Mouse (Mus musculus): ENCODE measurements around the gene Myadm.
A peak's percentile ranks its signal among the peaks of the same experiment; 100 is the strongest.
"Not testable (repeated sequence)": the region's sequence is repeated elsewhere in the genome, so short reads cannot be mapped to it uniquely, and the experiment has no call there.

The Myadm gene

DNA sequence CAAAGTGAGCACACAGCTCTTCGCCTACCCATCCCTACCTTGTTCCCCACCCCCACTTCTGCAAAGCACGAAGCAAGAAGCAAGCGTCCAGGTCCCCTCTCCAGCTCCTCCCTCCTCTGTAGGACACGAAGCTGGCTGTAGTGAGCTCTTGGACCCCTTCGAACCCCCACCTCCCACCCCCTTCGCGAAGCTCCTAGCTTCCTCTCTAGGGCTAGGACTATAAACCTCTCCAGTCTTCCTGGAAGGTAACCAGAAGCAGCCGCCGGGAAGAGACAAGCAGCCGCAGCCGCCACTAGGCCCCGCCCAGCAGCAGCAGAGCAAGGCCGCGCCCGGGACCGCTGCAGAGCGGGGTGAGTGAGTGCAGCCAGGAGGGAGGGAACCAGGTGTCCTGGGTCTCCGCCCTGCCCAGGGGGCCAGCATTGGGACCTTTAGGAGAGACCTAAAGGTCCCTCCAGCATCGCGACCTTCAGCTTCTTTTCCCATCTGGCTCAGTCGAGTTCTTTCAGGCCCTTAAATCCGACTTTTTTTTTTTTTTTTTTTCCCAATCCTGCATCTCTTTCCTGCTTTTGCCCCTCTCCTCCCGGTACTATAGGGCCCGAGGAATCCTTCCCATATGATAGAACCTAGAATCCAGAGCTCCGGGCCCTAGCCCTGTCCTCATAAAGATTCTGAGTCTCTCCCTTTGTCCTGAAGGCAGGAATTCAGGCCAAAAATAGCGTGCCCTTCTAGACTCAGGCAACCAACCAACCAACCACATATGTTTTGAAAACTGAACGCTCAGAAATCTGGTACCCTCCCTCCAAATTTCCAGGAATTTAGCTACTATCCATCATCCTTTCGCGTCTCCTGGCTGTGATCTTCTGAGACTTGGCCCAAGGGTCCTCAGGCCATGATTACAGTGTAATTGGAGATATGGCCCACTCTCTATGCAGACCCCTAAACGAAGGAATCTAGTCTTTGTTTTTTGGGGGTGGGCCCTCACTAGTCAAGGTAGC, at the start of gene Myadm, which contains the start of gene Prkcg:
Myadm (plus strand) TSS at position 105 of the 995 bp plus-strand sequence.
Prkcg (plus strand) TSS at position 204 of the 995 bp plus-strand sequence.
- peak in 1 of 2 experiments; percentile 68 for DNase-seq (ENCODE audit: low spot score in 2 of 2)

DNA sequence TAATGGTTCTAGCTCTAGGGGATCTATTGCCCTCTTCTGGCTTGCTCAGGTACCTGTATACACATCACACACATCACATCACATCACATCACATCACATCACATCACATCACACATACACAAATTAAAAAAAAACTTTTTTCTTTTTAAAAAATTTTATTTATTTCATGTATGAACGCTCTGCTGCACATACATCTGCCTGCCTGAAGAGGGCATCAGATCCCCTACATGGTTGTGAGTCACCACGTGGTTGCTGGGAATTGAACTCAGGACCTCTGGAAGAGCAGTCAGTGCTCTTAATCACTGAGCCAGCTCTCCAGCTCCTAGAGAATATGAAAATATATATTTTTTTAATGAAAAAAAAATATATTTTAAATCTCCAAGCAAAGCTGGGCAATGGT, 49.7 kb upstream of the Myadm start:
- DNase-seq (ENCODE audit: low spot score in 2 of 2): no peak

DNA sequence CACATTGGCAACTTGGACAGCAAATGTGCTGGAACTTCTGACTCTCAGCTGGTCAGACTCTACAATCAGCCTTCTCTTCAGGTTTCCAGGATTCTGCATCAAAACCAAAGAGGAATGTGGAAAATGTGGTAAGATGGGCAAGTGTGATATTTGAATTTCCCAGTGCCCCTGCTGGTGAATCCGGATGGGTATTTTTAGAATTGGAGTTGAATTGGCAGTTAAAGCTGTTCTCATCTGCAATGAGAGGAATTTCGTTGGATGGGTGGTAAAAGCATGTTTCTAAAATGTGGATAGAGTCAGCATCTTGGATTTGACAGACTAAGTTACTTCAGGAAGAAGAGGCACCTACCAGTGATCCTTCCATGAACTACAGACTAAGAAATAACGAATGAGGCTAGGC, 28.2 kb upstream of the Myadm start:
- no peak for DNase-seq (ENCODE audit: low spot score in 2 of 2)

DNA sequence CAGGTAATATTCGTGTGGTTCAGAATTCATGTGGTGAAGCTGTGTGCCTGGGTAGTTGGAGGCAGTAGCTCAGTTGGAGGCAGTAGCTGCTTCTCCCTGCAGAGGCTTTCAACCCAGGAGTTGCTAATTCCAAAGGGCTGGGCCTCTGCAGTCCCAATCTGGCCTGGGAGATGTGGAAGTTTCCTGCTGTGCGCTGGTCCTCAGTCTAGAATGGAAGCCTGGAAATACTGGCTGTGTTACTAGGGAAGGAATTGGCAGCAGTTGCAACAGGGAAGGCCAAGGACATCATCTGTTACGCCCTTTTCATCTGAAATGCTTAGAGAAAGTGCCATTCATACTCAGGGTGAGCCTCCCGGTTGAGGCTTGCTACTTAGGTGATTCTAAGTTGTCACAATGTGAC, 27.4 kb upstream of the Myadm start:
- DNase-seq (ENCODE audit: low spot score in 2 of 2): no peak

DNA sequence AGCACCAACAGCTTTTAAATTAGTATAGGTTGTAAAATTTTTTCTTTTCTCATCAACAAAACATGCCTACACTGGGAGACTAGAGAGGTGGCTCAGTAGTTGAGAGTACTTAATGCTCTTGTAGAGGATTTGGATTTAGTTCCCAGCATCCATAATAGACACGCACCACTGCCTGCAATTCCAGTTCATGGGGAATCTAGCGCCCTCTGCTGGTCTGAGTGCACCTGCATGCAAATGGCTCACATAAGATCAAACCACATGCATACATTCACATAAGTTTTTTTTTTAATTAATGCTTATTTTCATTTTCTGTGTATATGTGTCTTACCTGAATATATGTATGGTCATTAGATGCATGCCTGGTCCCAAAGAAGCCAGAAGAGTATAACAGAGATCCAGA, 26.1 kb upstream of the Myadm start:
- peak in 1 of 2 experiments; percentile 9 for DNase-seq (ENCODE audit: low spot score in 2 of 2)

DNA sequence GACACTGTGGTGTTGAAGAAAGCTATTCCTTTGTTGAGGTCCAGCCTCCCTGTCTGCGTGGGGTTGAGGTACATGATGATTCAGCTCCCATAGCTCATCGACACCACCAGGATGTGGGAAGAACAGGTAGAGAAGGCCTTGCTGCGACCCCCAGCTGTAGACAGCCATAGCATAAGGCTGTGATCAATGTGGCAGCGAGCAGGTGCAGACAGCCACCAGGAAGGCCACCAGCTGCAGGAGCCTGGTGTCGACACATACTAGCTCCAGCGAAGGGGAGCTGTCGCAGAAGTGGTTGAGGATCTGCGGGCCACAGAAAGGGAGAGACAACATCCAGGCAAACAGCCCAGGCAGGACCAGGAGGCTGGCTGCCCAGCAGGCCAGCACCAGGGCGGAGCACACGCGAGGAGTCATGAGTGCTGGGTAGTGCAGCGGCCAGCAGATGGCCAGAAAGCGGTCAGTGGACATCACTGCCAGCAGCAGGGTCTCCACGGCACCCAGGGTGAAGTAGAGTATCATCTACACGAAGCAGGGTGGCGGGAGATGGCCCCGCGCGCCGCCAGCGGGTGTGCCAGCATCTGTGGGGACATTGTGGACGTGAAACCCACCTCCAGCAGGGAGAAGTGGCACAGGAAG, 24.4 kb upstream of the Myadm start:
- DNase-seq (ENCODE audit: low spot score in 2 of 2): no peak

DNA sequence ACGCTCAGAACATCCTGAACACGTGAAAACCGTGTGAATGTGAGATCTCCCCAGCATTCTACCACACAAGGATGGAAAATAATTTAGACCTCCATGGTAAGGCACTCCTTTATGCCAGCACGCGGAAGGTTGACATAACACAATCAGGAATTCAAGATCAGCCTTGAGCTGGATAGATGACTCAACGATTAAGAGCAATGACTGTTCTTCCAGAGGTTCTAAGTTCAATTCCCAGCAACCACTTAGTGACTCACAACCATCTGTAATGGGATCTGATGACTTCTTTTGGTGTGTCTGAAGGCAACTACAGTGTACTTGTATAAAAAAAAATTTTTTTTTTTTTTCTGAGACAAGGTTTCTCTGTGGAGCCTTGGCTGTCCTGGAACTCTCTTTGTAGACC, 23.6 kb upstream of the Myadm start:
- no peak for DNase-seq (ENCODE audit: low spot score in 2 of 2)

DNA sequence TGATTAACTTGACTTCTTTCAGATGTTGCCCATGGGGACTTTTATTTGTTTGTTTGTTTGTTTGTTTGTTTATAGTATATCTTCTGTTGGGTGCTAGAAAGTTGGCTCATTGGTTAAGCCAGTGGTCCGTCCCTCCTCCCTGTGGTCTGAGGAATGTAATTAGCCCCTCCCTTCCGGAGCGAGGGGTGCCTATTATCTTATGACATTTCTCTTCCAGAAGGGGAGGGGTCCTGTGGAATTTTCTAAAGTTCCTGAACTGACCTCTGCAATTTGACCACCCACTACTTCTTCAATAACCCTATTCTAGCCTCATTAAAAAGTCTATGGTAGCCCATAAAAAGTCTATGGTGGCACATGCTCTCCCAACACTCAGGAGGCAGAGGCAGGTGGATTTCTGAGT, 21.6 kb upstream of the Myadm start:
- DNase-seq (ENCODE audit: low spot score in 2 of 2): no peak

DNA sequence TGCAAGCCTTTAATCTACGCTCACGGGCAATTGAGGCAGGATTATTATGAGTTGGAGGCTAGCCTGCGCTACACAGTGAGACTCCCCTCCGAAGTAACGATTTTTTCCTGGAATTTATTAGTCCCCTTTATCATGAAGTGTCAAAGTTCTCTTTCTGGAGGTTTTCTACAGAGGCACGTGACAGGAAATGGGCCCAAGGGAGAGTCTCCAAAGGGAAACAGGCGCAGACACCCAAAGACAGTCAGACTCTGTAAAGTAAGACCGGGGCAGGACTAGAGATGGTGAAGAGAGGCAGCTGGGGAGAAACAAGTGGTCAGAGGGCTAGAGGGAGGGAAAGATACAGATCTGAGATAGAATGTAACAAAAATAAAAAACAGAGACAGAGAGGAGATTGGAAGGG, 21.0 kb upstream of the Myadm start:
- no peak for DNase-seq (ENCODE audit: low spot score in 2 of 2)

DNA sequence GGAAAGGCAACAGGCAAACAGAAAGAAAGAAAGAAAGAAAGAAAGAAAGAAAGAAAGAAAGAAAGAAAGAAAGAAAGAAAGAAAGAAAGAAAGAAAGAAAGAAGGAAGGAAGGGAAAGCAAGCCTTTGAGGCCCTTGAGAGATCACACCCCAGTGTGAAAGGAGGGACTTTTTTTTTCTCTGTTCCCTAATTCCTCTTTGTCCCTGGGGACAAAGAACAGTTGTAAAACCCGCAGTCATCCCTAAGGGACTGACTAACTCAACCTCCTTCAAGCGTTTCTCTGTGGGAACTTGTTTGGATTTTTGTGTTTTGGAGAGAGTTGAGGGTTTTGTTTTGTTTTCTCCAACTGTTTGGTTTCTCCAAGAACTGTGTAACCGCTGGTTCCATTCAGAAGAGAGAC, 20.6 kb upstream of the Myadm start:
- DNase-seq (ENCODE audit: low spot score in 2 of 2): no peak

DNA sequence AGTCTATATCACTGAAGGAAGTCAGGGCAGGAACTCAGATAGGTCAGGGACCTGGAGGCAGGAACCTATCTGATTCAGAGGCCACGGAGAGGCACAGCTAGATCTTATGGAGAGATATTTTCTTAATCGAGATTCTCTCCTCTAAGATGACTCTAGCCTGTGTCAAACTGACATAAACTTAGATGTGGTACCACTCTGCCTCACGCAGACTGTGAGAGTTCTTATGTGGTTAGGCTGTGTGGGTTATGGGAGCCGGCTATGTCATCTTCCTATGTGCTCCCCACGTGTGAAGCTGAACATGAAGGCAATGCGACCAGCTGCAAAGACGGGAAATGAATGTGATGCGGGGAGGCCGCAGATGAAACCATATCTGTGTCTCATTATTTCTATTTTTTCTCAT, 16.7 kb upstream of the Myadm start:
- no peak for DNase-seq (ENCODE audit: low spot score in 2 of 2)

DNA sequence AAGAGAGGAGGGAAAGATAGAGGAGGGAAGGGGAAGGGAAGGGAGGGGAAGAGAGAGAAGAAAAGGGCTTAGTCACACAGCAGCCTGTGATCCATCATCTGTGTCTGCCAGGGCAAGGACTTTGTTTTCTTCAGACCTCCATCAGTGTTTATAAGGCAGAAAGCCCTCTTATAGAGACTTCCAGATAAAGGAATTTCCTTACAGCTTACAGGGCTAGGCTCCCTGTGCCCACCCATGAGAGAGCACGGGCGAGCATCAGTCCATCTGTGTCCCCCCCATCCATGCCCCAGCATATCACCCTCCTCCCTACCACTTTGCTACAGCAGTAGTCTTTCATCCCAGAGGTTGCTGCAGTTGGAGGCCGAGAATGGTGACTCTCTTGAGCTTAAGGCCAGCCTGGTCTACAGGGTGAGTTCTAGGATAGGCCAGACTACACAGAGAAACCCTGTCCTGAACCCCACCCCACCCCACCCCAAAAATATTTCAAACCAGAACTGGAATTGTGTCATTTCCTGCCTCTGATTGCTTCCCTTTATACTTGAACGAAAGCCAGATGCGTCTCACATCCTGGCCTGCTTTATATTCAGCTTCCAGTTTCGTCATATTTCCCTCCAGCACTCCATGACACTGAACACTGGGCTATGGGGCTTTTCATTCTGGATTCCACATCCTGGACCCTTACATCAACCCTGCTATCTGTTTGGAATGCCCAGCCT, 13.3 kb upstream of the Myadm start:
- DNase-seq (ENCODE audit: low spot score in 2 of 2): no peak

DNA sequence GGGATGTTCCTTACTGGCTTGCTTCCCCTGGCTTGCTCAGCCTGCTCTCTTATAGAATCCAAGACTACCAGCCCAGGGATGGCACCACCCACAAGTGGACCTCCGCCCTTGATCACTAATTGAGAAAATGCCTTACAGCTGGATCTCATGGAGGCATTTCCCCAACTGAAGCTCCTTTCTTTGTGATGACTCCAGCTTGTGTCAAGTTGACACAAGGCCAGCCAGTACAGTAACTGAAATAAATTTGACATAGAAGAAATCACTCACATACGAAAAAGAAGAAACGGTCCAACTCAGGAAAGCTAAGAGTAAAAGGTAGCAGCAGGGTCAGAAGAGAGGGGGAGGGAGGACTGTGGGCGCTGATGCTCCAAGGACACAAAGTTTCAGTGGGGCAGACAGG, 12.1 kb upstream of the Myadm start:
- DNase-seq (ENCODE audit: low spot score in 2 of 2): not testable (repeated sequence)

DNA sequence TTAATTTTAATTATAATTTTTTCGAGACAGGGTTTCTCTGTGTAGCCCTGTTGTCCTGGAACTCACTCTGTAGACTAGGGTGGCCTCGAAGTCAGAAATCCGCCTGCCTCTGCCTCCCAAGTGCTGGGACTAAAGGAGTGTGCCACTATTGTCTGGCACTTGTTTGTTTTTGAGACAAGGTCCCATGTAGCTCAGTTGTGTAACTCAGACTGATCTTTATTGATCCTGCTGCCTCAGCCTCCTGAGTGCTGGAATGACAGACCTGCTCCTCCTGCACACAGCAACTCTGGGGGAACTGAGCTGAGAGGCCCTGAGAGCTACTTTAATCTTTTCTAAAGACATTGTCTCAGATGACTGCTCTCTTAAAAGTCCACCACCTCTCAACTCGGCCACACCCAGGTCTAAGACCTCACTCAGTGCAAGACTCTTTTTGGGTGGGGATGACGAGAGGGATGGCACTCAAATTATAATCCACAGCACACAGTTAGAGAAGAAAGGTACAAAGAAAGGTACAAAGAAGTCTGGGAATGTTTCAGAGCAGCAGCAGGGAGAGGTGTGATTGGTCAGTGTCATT, 8.7 kb upstream of the Myadm start:
- DNase-seq (ENCODE audit: low spot score in 2 of 2): no peak

DNA sequence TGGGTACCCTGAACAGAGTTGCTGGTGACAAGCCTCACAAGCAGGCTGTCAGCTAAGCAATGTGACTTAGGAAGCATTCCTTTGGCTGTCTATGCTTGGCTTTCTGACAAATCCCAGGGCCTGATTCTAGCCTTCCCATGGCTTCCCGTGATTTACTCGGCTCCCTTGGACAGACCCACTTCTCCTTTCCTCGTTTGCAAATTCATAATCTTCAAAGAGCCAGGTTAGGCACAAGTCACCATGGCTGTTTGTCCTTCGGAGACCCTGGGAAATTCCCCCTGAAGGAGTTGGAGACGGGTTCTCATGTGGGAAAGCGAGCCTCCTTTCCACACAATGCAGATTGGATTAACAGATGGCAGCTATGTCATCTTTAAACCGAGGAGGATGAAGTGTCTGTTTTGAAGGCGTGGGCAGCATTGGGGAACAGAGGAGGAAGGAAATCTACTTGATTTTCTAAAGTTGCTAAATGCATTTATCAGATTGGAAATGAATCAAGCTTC, 8.2 kb upstream of the Myadm start:
- no peak for DNase-seq (ENCODE audit: low spot score in 2 of 2)

DNA sequence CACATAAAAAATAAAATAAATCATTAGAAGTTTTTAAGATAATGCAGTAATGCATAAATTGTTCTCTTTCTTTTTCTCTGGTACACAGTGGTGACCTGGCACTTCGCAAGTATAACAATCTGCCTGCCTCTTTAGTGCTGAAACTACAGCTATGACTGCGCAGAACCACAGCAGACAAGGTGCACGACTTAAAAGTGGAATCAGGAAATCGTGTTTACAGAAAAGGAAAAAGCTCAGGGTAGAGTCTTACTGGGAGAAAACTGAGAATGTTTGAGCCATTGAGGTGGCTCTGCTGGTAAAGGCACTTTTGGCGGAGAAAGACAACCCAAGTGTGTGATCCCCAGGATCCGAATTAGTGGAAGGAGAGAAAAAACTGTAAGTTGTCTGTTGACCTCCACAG, 7.1 kb upstream of the Myadm start:
- no peak for DNase-seq (ENCODE audit: low spot score in 2 of 2)

DNA sequence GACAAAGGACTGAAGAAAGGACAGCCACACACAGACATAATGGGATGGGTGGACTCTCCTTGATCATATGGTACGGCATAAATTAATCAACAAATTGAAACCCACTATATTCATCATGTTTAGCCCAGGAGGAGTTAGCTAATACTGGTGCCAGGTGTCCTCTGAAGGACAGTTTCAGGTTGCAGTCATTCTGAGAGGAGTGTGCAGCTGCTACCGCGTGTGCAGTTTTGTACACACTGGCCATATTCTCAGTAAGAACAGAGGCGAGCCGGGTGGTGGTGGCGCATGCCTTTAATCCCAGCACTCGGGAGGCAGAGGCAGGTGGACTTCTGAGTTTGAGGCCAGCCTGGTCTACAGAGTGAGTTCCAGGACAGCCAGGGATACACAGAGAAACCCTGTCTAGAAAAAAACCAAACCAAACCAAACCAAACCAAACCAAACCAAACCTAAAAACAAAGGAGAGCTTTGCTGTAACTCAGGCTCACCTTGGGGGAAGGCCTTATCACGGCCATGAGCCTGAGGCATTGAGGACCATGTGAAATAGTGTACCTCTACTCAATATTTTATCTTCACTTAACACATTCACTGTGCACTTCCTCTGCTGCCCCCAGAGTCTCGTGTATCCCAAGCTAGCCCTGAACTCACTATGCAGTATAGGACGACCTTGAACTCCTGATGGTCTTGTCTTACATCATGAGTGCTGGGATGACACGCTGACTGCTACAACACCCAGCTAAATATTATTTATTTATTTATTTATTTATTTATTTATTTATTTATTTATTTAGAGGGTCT, 5.6 kb upstream of the Myadm start:
- DNase-seq (ENCODE audit: low spot score in 2 of 2): no peak

DNA sequence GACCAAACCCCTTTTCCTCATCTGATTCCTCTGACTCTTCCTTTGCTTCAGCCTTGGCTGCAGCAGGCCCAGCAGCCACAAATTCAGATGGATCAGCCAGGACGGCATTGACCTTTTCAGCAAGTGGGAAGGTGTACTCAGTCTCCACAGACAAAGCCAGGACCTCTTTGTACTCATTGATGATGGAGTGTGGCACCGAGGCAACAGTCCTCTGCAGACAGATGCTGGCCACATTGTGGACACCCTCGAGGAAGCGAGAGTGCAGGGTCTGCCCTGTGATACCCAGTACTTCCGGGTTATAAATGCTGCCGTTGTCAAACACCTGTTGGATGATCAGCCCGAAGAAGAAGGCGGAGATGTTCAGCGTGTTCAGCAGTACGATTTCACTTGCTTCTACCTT, 4.3 kb upstream of the Myadm start:
- DNase-seq (ENCODE audit: low spot score in 2 of 2): no peak

DNA sequence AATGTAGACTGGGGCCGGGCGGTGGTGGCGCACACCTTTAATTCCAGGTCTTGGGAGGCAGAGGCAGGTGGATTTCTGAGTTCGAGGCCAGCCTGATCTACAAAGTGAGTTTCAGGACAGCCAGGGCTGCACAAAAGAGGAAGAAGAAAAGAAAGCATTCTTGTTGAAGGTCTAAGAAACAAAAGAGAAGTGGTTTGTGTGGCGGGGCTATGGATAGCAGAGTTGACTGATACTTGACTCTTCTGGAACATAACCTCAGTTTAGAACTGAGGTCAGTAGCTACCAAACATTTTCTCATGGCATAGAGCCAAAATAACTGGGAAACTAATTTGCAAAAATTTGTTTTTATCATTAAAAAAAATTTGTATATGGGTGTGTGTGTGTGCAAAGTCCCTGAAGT, 2.8 kb upstream of the Myadm start:
- no peak for DNase-seq (ENCODE audit: low spot score in 2 of 2)

DNA sequence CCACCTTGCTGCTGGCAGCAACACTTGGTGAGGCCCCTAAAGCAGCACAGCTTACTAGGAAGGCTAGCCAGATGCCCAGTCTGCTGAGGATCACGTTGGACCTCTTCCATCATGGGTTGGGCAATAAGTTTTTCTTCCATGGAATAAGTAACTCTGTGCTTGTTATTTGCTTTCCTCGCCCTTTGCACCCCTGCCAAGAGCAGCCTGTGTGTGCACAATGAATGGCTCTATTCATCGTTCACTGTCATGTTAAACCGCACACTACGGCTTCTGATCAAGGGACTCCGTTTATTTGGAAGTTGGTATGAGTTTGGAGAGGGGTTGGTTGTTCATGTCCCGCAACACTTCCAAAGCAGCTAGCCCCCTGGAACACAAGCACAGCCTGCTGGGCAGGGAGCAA, 1.7 kb upstream of the Myadm start:
- DNase-seq (ENCODE audit: low spot score in 2 of 2): no peak

Data from cerebellum, postnatal 4 days (tissue).